Mouse (Mus musculus) right cerebral cortex, postnatal 10 days (tissue): ENCODE measurements around the gene Src.

ENCODE experiments used
- DNase-seq, 2 experiments: peaks; one replicate each; pipeline ENCODE4 v3.0.0; 2021; ENCODE audit warnings: low spot score in 2 of 2

Gene Src

DNA sequence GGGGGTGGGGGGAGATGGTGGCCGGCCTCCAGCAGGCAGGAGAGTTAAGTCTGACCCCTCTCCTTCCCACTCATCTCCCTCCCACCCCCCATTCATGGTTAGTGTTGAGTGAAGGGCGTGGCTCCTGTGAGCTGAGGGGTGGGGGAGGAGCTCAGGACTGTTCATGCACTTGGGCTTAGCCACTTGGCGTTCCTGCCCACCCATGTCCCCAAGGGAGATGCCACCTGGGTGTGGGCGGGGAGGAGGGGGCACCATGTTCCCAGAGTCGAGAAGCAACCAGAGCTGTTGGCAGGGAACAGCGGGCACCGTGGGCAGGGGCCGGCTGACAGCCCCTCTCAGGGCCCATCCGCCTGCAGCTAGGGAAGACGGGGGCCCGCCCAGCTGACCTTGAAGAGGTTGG is 18.3 kb downstream of the Src start:
- no peak for DNase-seq

DNA sequence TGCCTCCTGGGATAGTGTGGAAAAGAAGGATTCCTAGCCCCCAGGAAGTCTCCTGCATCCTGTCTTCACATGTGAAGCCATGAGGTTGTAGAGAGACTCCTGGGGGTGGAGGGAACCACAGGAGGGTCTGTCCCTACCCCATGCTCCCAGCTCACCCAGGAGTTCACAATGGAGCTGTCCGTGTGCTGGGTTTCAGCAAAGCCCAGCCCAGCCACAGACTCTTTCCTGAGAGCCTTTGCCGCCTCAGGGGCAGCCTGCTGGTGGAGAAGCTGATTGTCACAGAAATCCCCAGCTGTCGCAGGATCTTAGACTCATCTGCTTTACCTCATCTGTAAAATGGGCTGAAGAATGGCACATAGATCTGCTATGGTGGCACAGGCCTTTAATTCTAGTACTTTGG is 18.9 kb downstream of the Src start:
- no peak for DNase-seq

DNA sequence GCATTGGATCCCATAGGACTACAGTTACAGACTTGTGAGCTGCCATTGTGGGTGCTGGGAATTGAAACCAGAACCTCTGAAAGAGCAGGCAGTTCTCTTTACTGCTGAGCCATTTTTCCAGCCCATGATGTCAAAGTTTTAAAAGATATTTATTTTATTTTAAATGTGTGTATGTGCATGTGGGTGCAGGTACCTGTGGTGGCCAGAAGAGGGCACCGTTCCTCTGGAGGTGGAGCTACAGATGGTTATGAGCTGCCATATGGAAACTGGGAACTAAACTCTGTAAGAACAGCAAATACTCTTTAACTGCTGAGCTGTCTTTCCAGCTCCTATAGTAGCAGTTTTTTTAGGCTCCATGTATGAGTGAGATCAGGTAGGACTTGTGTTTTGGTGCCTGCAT is 23.1 kb downstream of the Src start:
- DNase-seq, result no peak

DNA sequence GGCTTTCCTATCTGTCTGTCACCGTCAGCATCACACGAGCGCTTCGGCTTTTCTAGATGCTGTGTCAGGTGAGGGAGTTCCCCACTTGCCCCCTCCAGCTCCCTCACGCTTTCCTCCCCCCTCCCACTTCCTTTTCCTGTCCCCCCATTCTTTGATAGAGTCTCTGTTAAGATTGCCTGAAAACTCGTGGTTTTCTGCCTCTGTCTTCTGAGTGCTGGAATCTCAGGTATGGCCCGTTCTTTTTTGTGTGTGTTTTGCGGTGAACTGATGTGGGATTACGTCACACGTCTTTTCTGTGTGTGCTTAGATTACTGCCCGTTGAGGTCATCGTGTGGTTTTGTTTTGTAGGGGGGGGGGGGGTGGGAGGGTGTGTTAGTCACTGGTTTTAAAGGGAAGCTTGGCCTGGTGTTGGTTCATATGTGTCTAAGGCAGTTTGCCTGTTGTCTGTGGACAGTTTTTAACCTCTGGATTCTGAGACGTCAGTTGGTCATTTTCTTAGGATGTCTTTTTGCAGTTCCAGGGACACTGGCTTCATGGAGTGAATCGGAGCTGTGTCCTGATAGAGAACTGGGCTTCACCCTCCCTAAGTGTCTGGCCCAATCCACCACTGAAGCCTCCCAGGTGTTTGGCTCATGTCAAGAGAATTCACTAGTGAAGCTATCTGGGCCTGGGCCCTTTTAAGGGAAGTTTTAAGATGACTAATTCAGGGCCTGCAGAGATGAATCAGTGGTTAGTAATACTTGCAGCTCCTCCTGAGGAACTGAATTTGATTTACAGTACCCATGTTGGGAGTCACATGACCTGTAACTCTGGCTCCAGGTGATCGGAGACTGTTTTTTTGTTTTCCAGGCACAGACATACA is 29.3 kb downstream of the Src start:
- DNase-seq, result no peak

DNA sequence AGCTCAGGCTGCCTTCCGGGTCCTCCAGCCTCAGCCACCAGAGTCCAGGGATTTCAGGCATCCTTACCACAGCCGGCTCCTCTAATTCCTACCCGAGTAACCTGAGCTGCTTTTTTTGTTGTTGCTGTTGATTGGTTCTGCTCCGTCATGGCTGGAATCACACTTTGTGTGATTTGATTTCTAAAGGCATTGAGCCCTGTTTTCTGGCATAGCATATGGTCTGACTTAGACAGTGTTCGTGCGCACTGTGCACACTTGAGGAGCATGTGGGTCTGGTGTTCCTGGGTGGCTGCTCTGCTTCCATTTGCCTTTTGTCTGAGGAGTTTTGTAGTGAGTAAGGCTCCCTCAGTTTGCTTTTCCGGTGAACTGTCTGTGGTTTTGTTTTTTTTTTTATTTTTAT is 30.1 kb downstream of the Src start:
- no peak for DNase-seq

DNA sequence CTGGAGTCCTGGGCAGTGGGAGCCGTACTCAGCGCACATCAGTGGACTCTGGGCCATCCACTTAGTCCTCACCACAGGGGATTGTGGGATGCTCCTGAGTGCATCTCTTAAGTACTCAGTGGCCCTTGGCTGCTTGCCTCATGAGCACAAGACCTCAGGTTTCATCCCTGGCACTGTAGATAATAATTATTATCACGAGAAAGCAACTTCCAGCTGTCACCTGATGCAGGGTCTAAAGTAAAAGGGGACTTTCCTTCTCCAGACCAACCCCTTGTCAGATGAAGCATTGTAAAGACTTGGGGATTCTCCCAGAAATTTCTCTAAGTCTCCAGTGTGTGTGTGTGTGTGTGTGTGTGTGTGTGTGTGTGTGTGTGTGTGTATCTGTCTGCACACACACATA is 32.7 kb downstream of the Src start:
- no peak for DNase-seq

DNA sequence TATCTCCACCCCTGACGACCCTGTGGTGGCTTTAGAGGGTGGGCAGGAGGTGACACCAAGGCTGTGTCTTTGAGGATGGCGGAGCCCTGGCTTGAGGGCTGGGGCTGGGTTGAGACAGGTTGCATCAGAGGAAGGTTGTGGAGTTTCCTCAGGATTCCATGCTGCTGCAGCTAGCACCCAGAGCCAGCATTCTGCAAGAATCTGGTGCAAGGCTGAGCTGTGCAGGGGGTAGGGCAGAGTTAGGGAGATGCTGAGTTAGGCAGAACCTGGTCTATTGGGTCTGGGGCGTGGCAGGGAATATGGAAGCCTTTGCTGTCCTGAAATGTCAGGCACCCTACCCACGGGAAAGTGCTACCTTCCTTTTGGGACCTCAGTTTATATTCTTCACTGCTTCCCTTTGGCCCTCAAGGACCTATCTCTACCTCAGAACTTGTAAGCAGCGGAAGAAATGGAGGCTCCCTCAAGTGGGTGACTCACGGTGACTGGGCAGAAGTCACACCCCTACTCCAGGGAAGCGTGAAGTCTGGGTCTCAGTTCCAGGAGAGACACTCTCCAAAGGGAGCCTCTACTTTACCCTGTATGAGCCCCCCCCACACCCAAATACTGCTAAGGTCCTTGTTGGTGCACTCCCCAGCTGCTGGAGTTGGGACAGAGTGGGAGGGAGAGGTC is 33.3 kb downstream of the Src start:
- DNase-seq, result no peak

DNA sequence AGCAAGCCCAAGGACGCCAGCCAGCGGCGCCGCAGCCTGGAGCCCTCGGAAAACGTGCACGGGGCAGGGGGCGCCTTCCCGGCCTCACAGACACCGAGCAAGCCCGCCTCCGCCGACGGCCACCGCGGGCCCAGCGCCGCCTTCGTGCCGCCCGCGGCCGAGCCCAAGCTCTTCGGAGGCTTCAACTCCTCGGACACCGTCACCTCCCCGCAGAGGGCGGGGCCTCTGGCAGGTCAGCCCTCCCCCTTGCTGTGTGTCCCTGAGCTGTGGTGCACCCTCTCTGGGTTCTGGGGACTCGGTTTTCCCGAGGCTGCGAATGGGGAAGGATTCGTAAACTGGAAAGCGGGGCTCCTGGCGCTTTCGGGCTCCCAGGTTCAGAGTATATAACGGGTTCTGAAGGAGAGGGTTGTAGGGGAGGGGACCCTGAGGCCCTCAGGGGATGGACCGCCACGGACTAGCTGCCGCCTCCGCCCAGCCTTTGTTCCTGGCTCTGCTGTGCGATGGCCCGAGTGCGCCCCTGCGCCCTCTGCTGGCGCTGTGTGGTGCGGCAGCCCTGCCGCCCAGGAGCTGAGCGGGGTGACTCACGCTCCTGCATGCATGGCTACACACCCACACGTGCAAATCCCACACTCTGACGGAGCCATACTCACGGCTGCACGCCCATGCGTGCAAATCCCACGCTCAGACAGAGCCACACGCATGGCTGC is 39.0 kb downstream of the Src start:
- DNase-seq, result peak; percentile 93 to 94

DNA sequence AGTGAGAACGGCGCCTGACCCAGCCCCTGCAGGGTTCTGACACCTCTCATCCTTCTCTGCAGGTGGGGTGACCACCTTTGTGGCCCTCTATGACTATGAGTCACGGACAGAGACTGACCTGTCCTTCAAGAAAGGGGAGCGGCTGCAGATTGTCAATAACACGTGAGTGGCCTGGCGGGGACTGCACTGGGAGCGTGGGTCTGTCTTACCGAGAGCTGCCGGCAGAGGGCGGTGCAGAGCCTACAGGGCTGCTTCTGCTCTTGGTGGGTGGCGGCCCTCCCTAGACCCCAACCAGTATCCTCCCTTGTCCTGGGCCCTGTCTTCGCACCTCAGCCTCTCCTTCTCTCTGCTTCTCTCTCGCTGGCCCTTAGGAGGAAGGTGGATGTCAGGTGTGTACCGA is 40.2 kb downstream of the Src start:
- peak; percentile 81 to 86 for DNase-seq

DNA sequence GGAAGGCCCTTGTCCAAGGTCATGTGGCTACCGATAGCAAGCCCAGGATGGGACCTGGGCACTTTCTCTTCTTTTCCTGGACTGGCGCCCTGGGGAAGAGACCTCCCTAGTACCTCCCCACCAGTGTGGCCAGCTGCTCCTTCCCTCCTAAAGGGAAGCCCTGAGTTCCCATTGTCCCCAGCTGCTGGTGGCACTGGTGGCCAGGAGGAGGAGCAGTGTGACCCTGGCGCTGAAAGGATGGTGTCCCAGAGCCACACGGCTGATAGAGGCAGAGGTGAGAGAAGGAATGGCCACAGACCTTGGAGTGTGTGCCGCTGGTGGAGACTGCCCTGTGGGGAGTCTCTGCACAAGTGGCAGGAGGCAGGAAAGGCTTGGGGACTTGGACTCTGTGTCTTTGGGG is 41.5 kb downstream of the Src start:
- DNase-seq, result no peak

DNA sequence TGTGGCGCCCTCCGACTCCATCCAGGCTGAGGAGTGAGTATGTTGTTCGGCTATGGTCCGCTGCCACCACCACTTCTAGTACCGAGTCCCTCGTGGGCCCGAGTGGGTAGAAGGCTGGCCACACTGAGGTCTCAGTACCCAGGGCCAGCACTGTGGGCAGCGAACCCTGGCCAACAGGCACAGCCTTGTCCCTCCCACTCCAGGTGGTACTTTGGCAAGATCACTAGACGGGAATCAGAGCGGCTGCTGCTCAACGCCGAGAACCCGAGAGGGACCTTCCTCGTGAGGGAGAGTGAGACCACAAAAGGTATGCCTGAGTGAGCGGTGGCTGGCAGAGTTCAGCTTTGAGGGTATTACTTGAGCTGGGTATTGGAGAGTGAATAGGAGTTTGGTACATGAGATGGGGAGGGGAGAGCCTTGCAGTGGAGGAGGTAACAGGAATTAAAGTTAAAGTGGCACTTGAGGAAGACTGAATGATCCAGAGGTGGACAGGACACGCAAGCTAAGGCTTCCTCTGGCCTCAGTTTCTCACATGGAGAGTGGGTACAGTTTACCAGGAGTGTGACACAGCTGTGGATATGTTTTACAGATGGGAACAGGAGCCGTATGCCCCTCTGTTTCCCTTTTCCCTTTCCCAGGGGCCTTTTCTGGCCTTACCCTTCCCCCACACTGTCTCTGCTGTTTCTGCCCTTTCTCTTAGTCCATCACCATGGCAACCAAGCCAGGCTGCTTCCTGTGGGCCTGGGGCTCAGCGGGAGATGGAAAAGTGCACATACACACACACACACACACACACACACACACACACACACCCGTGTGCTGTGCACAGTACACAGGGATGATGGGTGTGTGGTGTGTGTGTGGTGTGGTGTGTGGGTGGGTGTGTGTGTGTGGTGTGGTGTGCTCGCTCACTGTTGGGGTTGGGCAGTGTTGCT is 44.8 kb downstream of the Src start:
- peak; percentile 68 to 78 for DNase-seq

DNA sequence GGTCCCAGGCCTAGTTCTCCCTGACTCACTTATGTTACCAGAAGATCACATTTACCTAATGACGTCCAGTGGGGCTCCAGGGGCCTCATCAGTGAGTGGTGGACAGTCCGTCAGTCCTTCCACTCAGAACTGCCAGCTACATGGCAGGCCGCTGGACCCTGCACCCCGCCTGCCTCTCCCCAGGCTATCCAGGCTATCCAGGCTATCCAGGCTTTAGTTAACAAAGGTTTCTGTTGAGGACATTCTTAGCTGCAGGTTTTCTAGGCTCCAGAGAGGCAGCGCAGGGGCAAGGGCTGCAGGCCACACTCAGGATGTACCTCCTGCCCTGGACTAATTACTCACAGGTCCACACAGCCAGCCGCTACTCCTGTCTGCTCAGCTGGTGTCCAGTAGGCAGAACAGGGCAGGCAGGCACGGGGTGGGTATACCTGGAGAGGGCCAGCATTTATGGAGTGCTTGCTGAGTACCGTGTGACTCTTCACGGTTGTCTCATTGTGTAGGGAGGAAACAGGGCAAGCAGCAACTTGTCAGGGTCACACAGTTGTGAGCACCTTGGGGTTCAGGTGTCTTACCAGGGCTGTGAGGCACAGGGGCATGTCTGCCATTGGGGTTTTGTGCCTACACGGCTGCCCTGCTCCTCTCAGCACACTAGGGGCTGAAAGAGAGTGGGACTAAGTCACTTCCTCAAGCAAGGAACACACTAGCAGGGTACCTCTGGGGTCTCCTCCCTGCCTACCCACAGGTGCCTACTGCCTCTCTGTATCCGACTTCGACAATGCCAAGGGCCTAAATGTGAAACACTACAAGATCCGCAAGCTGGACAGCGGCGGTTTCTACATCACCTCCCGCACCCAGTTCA is 45.9 kb downstream of the Src start:
- DNase-seq, result no peak

DNA sequence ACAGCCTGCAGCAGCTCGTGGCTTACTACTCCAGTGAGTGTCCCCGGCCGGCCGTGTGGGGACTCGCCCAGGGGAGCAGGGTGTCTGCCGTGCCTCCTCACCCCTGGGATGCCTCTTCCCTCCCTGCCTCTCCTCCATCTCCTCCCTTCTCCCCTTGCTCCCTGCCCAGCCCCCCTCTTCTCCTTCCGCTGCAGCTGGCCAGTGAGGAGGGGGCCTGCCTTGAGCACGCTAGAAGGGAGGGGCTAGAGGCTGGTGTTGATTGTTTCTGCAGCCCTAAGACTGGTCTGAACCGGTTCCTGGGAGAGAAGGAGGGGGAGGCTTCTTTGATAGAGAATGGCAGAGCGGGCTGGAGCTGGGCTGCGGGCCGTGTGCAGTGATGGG is 46.5 kb downstream of the Src start:
- peak; percentile 81 to 91 for DNase-seq

DNA sequence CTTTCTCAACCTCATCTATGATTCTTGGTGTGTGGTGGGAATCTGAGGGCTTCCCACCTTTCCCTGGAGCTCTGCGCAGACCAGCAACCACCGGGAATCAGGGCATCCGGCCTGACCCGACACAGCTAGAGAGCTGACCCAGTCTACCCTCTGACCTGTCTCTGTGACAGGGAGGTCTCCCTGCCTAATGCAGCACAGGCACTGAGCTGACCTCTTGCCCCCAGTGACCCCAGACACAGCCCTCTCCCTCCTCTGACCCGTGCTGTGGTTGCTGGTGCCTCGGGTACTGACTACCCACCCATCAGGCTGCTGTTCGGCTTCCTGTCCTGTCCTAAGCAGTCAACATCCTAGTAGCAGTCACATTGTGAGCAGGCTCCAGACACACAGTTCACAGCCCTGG is 48.6 kb downstream of the Src start:
- peak in 1 of 2 experiments; percentile 45 for DNase-seq

DNA sequence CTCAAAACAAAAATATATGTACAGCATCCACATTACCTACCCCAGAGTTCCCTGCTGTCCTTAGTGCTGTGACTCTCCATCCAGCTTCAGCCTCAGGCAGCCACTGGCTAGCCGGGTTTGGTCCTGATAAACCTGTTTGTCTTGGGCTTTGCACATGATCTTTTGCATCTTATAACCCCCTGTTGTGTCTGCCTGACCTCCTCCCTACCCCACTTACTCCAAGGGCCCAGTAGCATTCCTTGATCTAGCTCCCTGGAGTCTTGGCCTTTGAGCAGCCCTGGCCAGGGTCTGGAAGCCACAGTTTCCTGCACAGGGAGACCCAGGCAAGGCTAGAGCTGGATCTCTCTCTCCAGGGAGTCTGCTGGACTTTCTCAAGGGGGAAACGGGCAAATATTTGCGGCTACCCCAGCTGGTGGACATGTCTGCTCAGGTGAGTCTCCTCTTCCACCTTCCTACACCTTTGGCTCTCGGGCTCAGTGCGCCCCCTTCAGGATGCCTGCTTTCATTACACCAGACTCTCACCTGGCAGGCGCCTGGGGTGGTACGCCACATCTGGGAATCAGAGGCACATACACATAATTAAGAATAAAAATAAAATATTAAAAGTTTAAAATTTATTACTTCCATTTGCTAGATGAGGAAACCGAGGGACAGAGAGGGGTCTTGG is 50.0 kb downstream of the Src start:
- no peak for DNase-seq

DNA sequence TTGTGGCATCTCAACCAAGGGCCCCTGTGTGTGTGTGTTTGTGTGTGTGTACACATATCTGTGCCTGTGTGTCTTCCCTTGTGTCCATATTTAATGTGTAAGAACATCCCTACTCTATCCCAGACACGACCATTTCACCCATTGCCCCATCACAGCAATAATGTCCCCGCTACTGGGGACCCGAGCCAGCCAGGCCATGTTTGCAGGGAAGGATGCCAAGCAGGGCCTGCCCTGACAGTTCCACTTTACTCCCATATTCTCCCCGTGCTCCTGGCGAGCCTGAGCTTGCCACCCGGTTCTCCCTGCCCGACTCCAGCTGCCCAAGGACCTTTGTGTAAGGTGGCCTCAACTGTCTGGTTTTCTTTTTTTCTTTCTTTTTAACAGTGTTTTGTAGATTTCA is 53.0 kb downstream of the Src start:
- DNase-seq, result peak in 1 of 2 experiments; percentile 43

DNA sequence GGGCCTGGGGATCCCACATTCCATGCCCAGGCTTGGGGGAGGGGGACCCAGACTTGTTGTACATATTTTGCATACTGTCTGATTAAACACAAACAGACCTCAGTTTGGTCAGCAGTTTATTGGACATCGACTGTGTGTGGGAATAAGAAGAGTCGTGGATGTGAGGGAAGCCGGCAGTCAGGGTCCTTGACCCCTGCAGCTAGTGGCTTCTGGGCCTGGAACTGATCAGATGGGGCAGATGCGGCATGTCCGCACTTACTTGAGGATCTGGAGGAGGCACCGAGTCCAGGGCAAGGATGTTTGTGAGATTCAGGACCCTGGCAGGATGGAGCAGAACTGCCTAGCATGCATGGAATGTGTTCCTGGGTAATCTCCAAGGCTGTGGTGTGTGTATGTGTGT is 53.5 kb downstream of the Src start:
- no peak for DNase-seq

DNA sequence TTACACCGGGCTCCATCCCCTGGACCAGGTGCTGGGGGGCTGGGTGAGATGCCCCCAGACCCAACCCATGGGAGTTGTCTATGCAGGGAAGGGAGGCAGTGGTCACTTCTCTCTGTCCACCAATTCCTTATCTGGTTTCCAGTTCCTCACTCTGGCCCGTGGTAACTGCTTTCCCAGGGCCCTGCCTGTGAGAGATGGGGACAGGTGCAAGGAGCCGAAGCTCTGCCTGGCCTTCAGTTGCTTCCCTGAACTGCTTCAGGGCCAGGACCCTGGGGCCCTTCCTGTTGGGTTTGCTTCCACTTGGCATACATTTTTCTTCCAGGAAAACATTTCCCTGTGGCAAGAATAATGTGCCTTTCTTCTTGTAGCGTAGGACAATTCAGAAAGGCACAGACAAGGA is 54.2 kb downstream of the Src start:
- no peak for DNase-seq

DNA sequence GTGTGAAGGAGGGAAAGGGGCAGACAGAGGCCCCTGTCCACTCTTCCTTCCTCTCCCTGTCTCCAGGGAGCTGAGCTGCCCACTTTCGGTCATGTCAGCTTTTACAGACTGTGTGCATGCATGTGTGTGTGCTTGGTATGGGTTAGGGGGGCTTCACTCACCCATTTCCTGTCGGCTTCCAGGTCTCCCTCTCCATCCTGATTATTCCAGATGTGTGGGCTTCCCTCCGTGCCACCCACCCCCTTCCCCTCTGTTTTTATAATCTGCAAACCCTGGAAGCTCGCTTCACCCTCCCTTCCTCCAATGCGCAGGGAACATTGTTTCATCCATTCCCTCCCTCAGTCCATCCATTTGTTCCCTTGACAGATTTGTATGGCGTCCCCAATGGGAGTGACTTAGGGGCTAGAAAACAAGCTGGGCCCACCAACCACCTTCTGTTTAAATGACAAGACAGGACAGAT is 56.1 kb downstream of the Src start:
- no peak for DNase-seq
